Mouse (Mus musculus): ENCODE data around the gene Fsd1l. TPM values are rescaled to one million over a fixed set of nuclear protein-coding genes. Genes with fewer than 3 reads are reported as not detected.

The Fsd1l gene
- polyA plus RNA-seq, 1 experiment from 2014 or later: 8.4 TPM

- Histone ChIP-seq H3K36me3 (ENCODE audit: insufficient read depth, low read length) (no peaks in the 10 kb centered on the region), H3K9ac (replicated peaks; ENCODE audit: low read length) (no peak overlapping the region), H3K4me1 (ENCODE audit: insufficient read depth, low read length) (peaks cover 14% of the 10 kb centered on the region), H3K27ac (ENCODE audit: low read length) (no peak overlapping the region), H3K9me3 (ENCODE audit: low read length) (no peaks in the 10 kb centered on the region), H3K27me3 (ENCODE audit: insufficient read depth, low read length) (no peaks in the 10 kb centered on the region), H3K4me3 (ENCODE audit: low read length) (no peak overlapping the region), H3K4me2 (replicated peaks; ENCODE audit: low read depth, low read length) (no peak overlapping the region)
- WGBS: 71% methylated on average over 4 of the region's 4 CpGs
- no peak for ATAC-seq (ENCODE audit: low FRiP score, low TSS enrichment)
These were observed 6.5 kb upstream of the Fsd1l start for GRCm38 (mm10) chr4:53624816-53625215.

GRCm38 (mm10) chr4:53625263-53625662 lies 6.0 kb upstream of the Fsd1l start:
- no peaks in the 10 kb centered on the region for H3K27me3 ChIP-seq (ENCODE audit: insufficient read depth, low read length)
- 87% methylated on average over 3 of the region's 3 CpGs for WGBS
- ATAC-seq (ENCODE audit: low FRiP score, low TSS enrichment): no peak

GRCm38 (mm10) chr4:53628924-53629323 lies 2.3 kb upstream of the Fsd1l start:
- peak; percentile 52 for ATAC-seq (ENCODE audit: low FRiP score, low TSS enrichment)
- H3K36me3 ChIP-seq (ENCODE audit: insufficient read depth, low read length): no peaks in the 10 kb centered on the region

More at GRCm38 (mm10) chr4:53625263-53625662, 6.0 kb upstream of the Fsd1l start:
- Histone ChIP-seq H3K9me3 (ENCODE audit: low read length) (no peaks in the 10 kb centered on the region), H3K4me3 (ENCODE audit: low read length) (no peak overlapping the region), H3K9ac (replicated peaks; ENCODE audit: low read length) (no peak overlapping the region), H3K36me3 (ENCODE audit: insufficient read depth, low read length) (no peaks in the 10 kb centered on the region), H3K4me1 (ENCODE audit: insufficient read depth, low read length) (peaks cover 14% of the 10 kb centered on the region), H3K4me2 (replicated peaks; ENCODE audit: low read depth, low read length) (no peak overlapping the region), H3K27ac (ENCODE audit: low read length) (no peak overlapping the region)

GRCm38 (mm10) chr4:53630963-53631315 lies 332 bp upstream of the Fsd1l start:
- peaks cover 4% of the 10 kb centered on the region; the same call in 1 of the 2 replicates for H3K4me1 ChIP-seq (ENCODE audit: insufficient read depth, low read length)
- H3K9ac ChIP-seq (replicated peaks; ENCODE audit: low read length): peak overlapping the region; percentile 80
- no peak overlapping the region for H3K27ac ChIP-seq (ENCODE audit: low read length)
- peak overlapping the region; percentile 65 for H3K4me3 ChIP-seq (ENCODE audit: low read length)
- no peaks in the 10 kb centered on the region for H3K36me3 ChIP-seq (ENCODE audit: insufficient read depth, low read length)
- no peaks in the 10 kb centered on the region for H3K9me3 ChIP-seq (ENCODE audit: low read length)
- H3K27me3 ChIP-seq (ENCODE audit: insufficient read depth, low read length): no peaks in the 10 kb centered on the region
- WGBS: 12% methylated on average over 12 of the region's 12 CpGs
- peak overlapping the region; percentile 87 for H3K4me2 ChIP-seq (replicated peaks; ENCODE audit: low read depth, low read length)
- ATAC-seq (ENCODE audit: low FRiP score, low TSS enrichment): no peak

More at GRCm38 (mm10) chr4:53628924-53629323, 2.3 kb upstream of the Fsd1l start:
- H3K4me2 ChIP-seq (replicated peaks; ENCODE audit: low read depth, low read length): no peak overlapping the region
- H3K9me3 ChIP-seq (ENCODE audit: low read length): no peaks in the 10 kb centered on the region
- WGBS: 19% methylated on average over 4 of the region's 4 CpGs
- H3K4me1 ChIP-seq (ENCODE audit: insufficient read depth, low read length): peaks cover 4% of the 10 kb centered on the region; the same call in 1 of the 2 replicates
- no peak overlapping the region for H3K27ac ChIP-seq (ENCODE audit: low read length)
- no peak overlapping the region for H3K4me3 ChIP-seq (ENCODE audit: low read length)
- no peaks in the 10 kb centered on the region for H3K27me3 ChIP-seq (ENCODE audit: insufficient read depth, low read length)
- H3K9ac ChIP-seq (replicated peaks; ENCODE audit: low read length): no peak overlapping the region

GRCm38 (mm10) chr4:53632011-53632349 lies 709 bp downstream of the Fsd1l start:
- Histone ChIP-seq H3K4me2 (replicated peaks; ENCODE audit: low read depth, low read length) (peak overlapping the region; percentile 87), H3K4me1 (ENCODE audit: insufficient read depth, low read length) (peaks cover 4% of the 10 kb centered on the region; the same call in 1 of the 2 replicates), H3K27me3 (ENCODE audit: insufficient read depth, low read length) (no peaks in the 10 kb centered on the region), H3K9ac (replicated peaks; ENCODE audit: low read length) (peak overlapping the region; percentile 80), H3K36me3 (ENCODE audit: insufficient read depth, low read length) (no peaks in the 10 kb centered on the region), H3K27ac (ENCODE audit: low read length) (no peak overlapping the region), H3K9me3 (ENCODE audit: low read length) (no peaks in the 10 kb centered on the region), H3K4me3 (ENCODE audit: low read length) (peak overlapping the region; percentile 65)
- ATAC-seq (ENCODE audit: low FRiP score, low TSS enrichment): no peak
- 0% methylated on average over 5 of the region's 5 CpGs for WGBS

- no peak overlapping the region for H3K4me3 ChIP-seq (ENCODE audit: low read length)
- H3K27me3 ChIP-seq (ENCODE audit: insufficient read depth, low read length): no peaks in the 10 kb centered on the region
- 79% methylated on average over 3 of the region's 3 CpGs for WGBS
These were observed 4.1 kb downstream of the Fsd1l start for GRCm38 (mm10) chr4:53635336-53635735.

GRCm38 (mm10) chr4:53637269-53637909 lies 6.1 kb downstream of the Fsd1l start:
- no peak for ATAC-seq (ENCODE audit: low FRiP score, low TSS enrichment)
- 47% methylated on average over 7 of the region's 7 CpGs for WGBS
- Histone ChIP-seq H3K4me1 (ENCODE audit: insufficient read depth, low read length) (0 out of 2 replicates have a peak, but pooled peaks cover 2% of the 10 kb centered on the region), H3K36me3 (ENCODE audit: insufficient read depth, low read length) (peaks cover 9% of the 10 kb centered on the region), H3K27ac (ENCODE audit: low read length) (no peak overlapping the region), H3K4me2 (replicated peaks; ENCODE audit: low read depth, low read length) (no peak overlapping the region), H3K27me3 (ENCODE audit: insufficient read depth, low read length) (no peaks in the 10 kb centered on the region), H3K9ac (replicated peaks; ENCODE audit: low read length) (no peak overlapping the region), H3K4me3 (ENCODE audit: low read length) (no peak overlapping the region), H3K9me3 (ENCODE audit: low read length) (peaks cover 10% of the 10 kb centered on the region; the same call in 1 of the 2 replicates)

More at GRCm38 (mm10) chr4:53635336-53635735, 4.1 kb downstream of the Fsd1l start:
- no peak overlapping the region for H3K4me2 ChIP-seq (replicated peaks; ENCODE audit: low read depth, low read length)
- peaks cover 4% of the 10 kb centered on the region; the same call in 1 of the 2 replicates for H3K4me1 ChIP-seq (ENCODE audit: insufficient read depth, low read length)
- no peak for ATAC-seq (ENCODE audit: low FRiP score, low TSS enrichment)
- H3K27ac ChIP-seq (ENCODE audit: low read length): no peak overlapping the region
- H3K36me3 ChIP-seq (ENCODE audit: insufficient read depth, low read length): no peaks in the 10 kb centered on the region
- no peaks in the 10 kb centered on the region for H3K9me3 ChIP-seq (ENCODE audit: low read length)
- H3K9ac ChIP-seq (replicated peaks; ENCODE audit: low read length): no peak overlapping the region

- peaks cover 10% of the 10 kb centered on the region; the same call in 1 of the 2 replicates for H3K9me3 ChIP-seq (ENCODE audit: low read length)
- WGBS: 77% methylated on average over 7 of the region's 7 CpGs
- H3K4me3 ChIP-seq (ENCODE audit: low read length): no peak overlapping the region
- no peak overlapping the region for H3K9ac ChIP-seq (replicated peaks; ENCODE audit: low read length)
- H3K27ac ChIP-seq (ENCODE audit: low read length): no peak overlapping the region
- no peak overlapping the region for H3K4me2 ChIP-seq (replicated peaks; ENCODE audit: low read depth, low read length)
- no peaks in the 10 kb centered on the region for H3K27me3 ChIP-seq (ENCODE audit: insufficient read depth, low read length)
- no peak for ATAC-seq (ENCODE audit: low FRiP score, low TSS enrichment)
- peaks cover 9% of the 10 kb centered on the region for H3K36me3 ChIP-seq (ENCODE audit: insufficient read depth, low read length)
- no peaks in the 10 kb centered on the region for H3K4me1 ChIP-seq (ENCODE audit: insufficient read depth, low read length)
These were observed 7.4 kb downstream of the Fsd1l start for GRCm38 (mm10) chr4:53638549-53639123.

GRCm38 (mm10) chr4:53658029-53658428 lies 26.8 kb downstream of the Fsd1l start:
- H3K36me3 ChIP-seq (ENCODE audit: insufficient read depth, low read length): peaks cover 6% of the 10 kb centered on the region; the same call in 1 of the 2 replicates

GRCm38 (mm10) chr4:53660711-53661110 lies 29.4 kb downstream of the Fsd1l start:
- no peaks in the 10 kb centered on the region for H3K4me1 ChIP-seq (ENCODE audit: insufficient read depth, low read length)
- H3K9me3 ChIP-seq (ENCODE audit: low read length): no peaks in the 10 kb centered on the region
- H3K36me3 ChIP-seq (ENCODE audit: insufficient read depth, low read length): 0 out of 2 replicates have a peak, but pooled peaks cover 3% of the 10 kb centered on the region
- ATAC-seq (ENCODE audit: low FRiP score, low TSS enrichment): no peak
- no peak overlapping the region for H3K4me2 ChIP-seq (replicated peaks; ENCODE audit: low read depth, low read length)
- H3K4me3 ChIP-seq (ENCODE audit: low read length): no peak overlapping the region
- no peaks in the 10 kb centered on the region for H3K27me3 ChIP-seq (ENCODE audit: insufficient read depth, low read length)
- no peak overlapping the region for H3K27ac ChIP-seq (ENCODE audit: low read length)
- H3K9ac ChIP-seq (replicated peaks; ENCODE audit: low read length): no peak overlapping the region

More at GRCm38 (mm10) chr4:53658029-53658428, 26.8 kb downstream of the Fsd1l start:
- H3K27me3 ChIP-seq (ENCODE audit: insufficient read depth, low read length): no peaks in the 10 kb centered on the region
- no peaks in the 10 kb centered on the region for H3K9me3 ChIP-seq (ENCODE audit: low read length)
- H3K4me2 ChIP-seq (replicated peaks; ENCODE audit: low read depth, low read length): no peak overlapping the region
- no peaks in the 10 kb centered on the region for H3K4me1 ChIP-seq (ENCODE audit: insufficient read depth, low read length)
- WGBS: 31% methylated on average over 3 of the region's 3 CpGs
- H3K27ac ChIP-seq (ENCODE audit: low read length): no peak overlapping the region
- H3K9ac ChIP-seq (replicated peaks; ENCODE audit: low read length): no peak overlapping the region
- ATAC-seq (ENCODE audit: low FRiP score, low TSS enrichment): no peak
- H3K4me3 ChIP-seq (ENCODE audit: low read length): no peak overlapping the region
